Mouse (Mus musculus) thymus, postnatal 4 days (tissue): ENCODE results near the gene Gon4l.

Experiments used
- DNase-seq: peaks from one replicate; pipeline ENCODE4 v3.0.0; 2021

The Gon4l gene

GRCm38 (mm10) chr3:88913511-88914383 is 78.7 kb downstream of the Gon4l start, which contains the start of gene Msto1:
Gene Msto1 (minus strand): TSS chr3:88913999.
- DNase-seq, result peak; percentile 95

GRCm38 (mm10) chr3:88914384-88914810 is 79.4 kb downstream of the Gon4l start:
- no peak for DNase-seq

GRCm38 (mm10) chr3:88918981-88919380 is 84.0 kb downstream of the Gon4l start:
- DNase-seq, result no peak

- no peak for DNase-seq
Measured at GRCm38 (mm10) chr3:88921411-88921810, 86.4 kb downstream of the Gon4l start.

- no peak for DNase-seq
Measured at GRCm38 (mm10) chr3:88923989-88924591, 89.1 kb downstream of the Gon4l start.

- DNase-seq, result no peak
Measured at GRCm38 (mm10) chr3:88925651-88926050, 90.6 kb downstream of the Gon4l start.

DNA sequence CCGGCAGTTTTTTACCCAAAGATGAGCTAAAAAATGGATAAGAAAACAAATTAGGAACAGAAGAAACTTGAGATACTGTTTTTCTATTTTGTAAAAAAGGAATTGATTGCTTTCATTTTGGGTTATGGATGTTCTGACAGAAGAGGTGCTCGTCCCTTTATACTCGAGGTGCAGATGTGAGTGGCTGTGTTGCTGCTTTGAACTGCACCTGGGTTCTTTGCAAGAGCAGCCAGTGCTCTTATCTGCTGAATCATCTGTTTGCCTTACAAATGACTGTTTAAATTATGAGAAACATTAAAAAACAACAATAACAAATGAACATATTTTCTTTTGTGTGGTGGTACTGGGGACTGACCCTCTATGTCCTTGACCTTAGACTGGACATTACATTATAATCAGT is 94.5 kb downstream of the Gon4l start:
- DNase-seq, result peak; percentile 30

- no peak for DNase-seq
Measured at GRCm38 (mm10) chr3:88939071-88939470, 104.0 kb downstream of the Gon4l start.

- no peak for DNase-seq
Measured at GRCm38 (mm10) chr3:88939749-88940148, 104.7 kb downstream of the Gon4l start.

DNA sequence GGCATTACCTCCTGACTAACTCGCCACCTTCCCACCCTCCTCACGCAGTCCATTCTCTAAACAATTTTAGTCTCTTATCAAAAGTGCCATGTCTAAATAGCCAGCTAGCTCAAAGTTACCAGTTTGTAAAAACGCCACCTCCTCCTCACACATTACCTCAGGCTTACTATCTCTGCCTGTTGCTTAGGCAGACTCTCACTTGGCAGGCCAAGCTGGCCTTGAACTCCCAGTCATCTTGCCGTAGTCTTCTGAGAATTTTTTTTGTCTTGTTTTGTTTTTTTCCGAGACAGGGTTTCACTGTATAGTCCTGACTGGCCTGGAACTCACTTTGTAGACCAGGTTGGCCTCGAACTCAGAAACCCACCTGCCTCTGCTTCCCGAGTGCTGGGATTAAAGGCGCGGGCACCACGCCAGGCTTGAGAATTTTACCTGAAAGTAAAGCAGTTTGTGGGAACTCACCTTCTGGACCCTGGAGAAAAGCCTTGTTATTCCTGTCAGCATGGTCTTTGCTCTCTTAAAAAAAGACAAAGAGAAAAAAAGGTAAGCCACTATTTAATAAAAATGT is 107.4 kb downstream of the Gon4l start:
- no peak for DNase-seq

- no peak for DNase-seq
Measured at GRCm38 (mm10) chr3:88944109-88944508, 109.1 kb downstream of the Gon4l start.

DNA sequence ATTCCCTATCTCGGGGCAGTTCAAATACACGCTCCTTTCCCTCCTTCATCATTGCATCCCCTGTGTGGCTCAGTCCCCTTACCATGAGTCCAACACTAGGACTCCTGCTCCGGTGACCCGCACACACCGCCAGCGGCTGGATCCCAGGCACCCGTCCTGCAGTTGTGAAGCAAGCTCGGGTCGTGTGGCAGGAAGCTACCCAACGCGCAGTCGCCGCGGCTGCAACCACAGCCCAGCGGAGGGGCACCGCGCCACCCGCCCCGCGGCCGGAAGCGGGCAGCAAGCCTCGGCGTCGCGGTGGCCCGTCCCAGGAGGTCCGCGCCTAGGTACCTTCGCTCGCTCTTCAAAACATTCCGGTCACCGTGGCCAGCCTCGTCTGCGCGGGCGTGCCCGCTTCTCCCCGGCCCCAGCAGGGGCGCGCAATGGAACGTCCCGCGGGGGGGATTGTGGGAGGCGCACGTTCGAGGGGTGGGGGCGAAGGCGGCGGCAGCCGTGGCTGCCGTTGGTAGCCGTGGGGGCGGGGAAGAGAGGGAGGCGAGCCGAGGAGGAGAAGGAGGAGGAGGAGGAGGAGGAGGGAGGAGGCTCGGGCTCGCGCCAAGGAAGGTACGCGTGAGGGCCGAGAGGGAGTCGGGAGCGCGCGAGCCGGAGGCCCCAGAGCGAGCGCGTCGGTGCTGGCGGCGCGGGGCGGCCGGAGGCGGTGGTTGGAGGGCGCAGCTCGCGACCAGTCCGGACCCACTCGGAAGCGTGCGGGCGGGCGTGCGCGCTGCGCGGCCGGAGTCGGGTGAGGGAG is 115.0 kb downstream of the Gon4l start:
- peak; percentile 97 for DNase-seq

DNA sequence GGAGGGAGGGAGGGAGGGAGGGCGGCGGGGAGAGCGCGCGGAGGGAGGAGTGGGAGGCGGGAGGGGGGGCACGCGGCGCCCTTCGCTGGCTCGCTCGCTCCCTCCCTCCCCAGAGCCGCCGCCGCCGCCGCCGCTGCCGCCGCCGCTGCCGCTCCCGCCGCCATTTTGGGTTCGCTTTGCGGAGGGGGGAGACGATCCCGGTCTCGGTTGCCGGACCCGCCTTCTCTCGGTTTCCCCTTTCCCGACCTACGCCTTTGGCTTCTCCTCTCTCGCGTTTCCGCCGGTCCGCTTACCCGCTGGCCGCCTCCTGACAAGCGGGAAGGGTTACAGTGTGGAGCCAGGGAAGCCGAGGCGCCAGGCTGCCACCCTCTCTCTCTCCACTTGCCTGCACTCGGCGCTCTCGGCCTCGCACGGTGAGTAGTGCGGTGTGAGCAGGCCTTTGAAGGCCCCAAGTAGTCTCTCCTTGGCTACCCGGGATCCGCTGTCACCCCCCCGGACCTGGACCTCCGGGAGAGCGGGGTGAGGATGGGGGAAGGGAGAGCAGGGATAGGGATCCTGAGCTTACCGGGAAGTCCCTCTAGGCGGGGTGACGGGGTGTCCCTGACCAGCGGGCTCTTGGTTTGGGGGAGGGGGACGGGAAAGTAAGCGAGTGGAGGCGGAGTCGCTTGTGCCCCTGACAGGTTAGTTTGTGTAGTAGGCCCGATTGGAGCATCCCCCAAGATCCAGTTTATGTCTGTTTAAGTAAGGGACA is 115.7 kb downstream of the Gon4l start, which contains the start of the genes Ash1l and Dap3:
Ash1l (plus strand) TSS at position 47 of the 751 bp plus-strand sequence.
Dap3 (minus strand) TSS at position 606 of the 751 bp plus-strand sequence.
- DNase-seq, result peak; percentile 90

DNA sequence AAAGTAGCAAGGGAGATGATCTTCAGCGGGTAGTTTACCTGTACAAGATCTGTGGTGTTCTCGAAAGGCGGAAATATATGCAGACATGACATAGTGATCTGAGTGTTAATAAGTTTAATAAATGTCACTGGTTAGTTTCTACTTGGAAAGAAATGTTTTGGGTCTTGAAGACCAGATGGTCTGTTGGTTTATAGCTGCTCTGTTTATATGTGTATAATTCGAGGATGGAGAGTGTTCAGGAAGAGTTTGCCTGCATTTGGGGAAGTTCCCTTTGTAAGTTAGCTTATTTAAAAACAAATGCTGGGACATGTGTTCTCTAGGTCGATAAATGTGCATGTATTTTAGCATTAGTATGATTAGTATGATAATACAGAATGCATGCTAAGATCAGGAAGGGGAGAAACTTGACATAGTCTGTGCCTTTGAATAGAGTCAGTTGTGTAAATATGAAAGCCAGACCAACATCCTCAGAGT is 116.3 kb downstream of the Gon4l start:
- no peak for DNase-seq

DNA sequence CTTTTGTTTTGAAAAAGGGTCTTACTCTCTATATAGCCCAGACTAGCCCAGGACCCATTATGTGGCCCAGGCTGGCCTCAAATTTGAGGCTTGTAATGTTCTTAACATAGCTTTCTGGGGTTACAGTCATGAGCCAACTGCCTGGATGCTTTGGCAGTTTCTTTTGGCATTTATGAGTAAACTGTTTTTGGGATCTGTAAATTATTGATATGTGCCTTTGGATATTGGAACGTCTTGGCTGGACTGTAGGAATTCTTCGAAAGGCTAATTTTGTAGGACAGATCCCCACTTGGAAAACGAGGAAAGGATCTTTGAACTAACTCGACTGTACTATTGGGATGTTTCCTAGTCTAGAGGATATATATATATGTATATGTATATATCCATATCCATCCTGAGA is 118.2 kb downstream of the Gon4l start:
- no peak for DNase-seq

DNA sequence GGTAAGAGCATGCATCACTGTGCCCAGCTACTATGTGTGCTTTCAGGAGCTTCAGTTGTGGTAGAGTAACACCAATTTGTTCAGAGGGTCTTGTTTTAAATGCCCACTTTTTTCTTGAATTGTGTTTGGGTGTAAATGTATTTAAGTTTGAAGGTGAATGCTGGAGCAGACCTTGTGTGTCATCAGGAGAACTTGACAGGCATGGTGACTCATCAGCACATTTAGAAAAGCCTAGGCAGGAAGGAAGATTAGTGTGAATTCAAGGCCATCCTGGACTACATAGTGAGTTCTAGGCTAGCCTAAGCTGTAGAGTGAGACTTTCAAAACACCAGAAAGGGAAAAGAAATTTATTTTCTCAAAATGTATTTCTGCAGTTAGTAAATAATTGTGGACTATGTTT is 118.7 kb downstream of the Gon4l start:
- DNase-seq, result no peak
